Mouse (Mus musculus) gastrocnemius, postnatal 25 days (tissue): Measurements from ENCODE around the gene Kat5. TPM values are rescaled to one million over a fixed set of nuclear protein-coding genes. Genes with fewer than 3 reads are reported as not detected.

Experiments used
- DNase-seq: peaks from one replicate; pipeline ENCODE4 v3.0.0; 2022
- long read RNA-seq, 2 experiments: library from polyadenylated mRNA; stranded (forward); transcript quantifications; one replicate each; pipeline ENCODE4 v2.0.0; 2021
- total RNA-seq, 2 experiments: library from RNA; stranded (reverse); gene quantifications; 1 replicate in 1 of 2; 2 replicates in 1 of 2; pipeline ENCODE4 v1.2.3; 2021

The Kat5 gene
- 10 to 100 TPM; 15.6 to 15.7 TPM for total RNA-seq
- long read RNA-seq, experiment 1, partial matches to known transcripts: 2 of 12 reads
- long read RNA-seq, experiment 1, other reads (novel, unspliced or antisense): 1 of 12 reads
- long read RNA-seq, experiment 2, transcript Kat5-201 (14 exons, 2,154 nt): major isoform, 10 of 20 reads
- long read RNA-seq, experiment 2, partial matches to known transcripts: 1 of 20 reads
- long read RNA-seq, experiment 2, other reads (novel, unspliced or antisense): 4 of 20 reads

GRCm38 (mm10) chr19:5609547-5610404, at the start of gene Kat5:
Kat5 (minus strand) TSS chr19:5610237.
- peak; percentile 90 for DNase-seq

- DNase-seq: no peak
Observed at GRCm38 (mm10) chr19:5654720-5655298, 44.8 kb upstream of the Kat5 start.

GRCm38 (mm10) chr19:5653969-5654719, 44.1 kb upstream of the Kat5 start:
- no peak for DNase-seq

- peak; percentile 5 for DNase-seq
Observed at GRCm38 (mm10) chr19:5652570-5652969, 42.5 kb upstream of the Kat5 start.

GRCm38 (mm10) chr19:5651502-5652274, 41.7 kb upstream of the Kat5 start:
- no peak for DNase-seq

GRCm38 (mm10) chr19:5649298-5649741, 39.3 kb upstream of the Kat5 start:
- peak; percentile 77 for DNase-seq

GRCm38 (mm10) chr19:5648401-5649297, 38.6 kb upstream of the Kat5 start:
- peak; percentile 86 for DNase-seq

- no peak for DNase-seq
Observed at GRCm38 (mm10) chr19:5647791-5648190, 37.8 kb upstream of the Kat5 start.

- DNase-seq: no peak
Observed at GRCm38 (mm10) chr19:5646731-5647330, 36.8 kb upstream of the Kat5 start.

GRCm38 (mm10) chr19:5645280-5645679, 35.2 kb upstream of the Kat5 start:
- no peak for DNase-seq

GRCm38 (mm10) chr19:5641641-5642040, 31.6 kb upstream of the Kat5 start:
- DNase-seq: no peak

- DNase-seq: no peak
Observed at GRCm38 (mm10) chr19:5641021-5641420, 31.0 kb upstream of the Kat5 start.

GRCm38 (mm10) chr19:5640339-5640738, 30.3 kb upstream of the Kat5 start:
- no peak for DNase-seq

- DNase-seq: no peak
Observed at GRCm38 (mm10) chr19:5638416-5639005, 28.5 kb upstream of the Kat5 start.

- DNase-seq: peak; percentile 91
Observed at GRCm38 (mm10) chr19:5637069-5638047, 27.3 kb upstream of the Kat5 start, which contains the start of gene Rela. Rela (plus strand) TSS chr19:5637483.

GRCm38 (mm10) chr19:5636571-5637041, 26.6 kb upstream of the Kat5 start:
- peak; percentile 47 for DNase-seq

GRCm38 (mm10) chr19:5636036-5636570, 26.1 kb upstream of the Kat5 start:
- DNase-seq: no peak

- DNase-seq: no peak
Observed at GRCm38 (mm10) chr19:5632120-5632519, 22.1 kb upstream of the Kat5 start.
